Mouse (Mus musculus) layer of hippocampus, adult 8-10 months (tissue): ENCODE measurements around the gene Ccdc6. TPM values are rescaled to one million over a fixed set of nuclear protein-coding genes. Genes with fewer than 3 reads are reported as not detected.
"Not testable (repeated sequence)": the region's sequence is repeated elsewhere in the genome, so short reads cannot be mapped to it uniquely, and the experiment has no call there.

Experiments
- DNase-seq, 2 experiments: peaks; one replicate each; pipeline ENCODE4 v3.0.0; 2022; ENCODE audit warnings: low spot score in 2 of 2
- total RNA-seq, 4 experiments: library from RNA; stranded (reverse); gene quantifications; 2 replicates each; pipeline ENCODE4 v1.2.4; 2022

The Ccdc6 gene
- total RNA-seq, 4 experiments from 2014 or later: 56.7 to 70.6 (median 66.3) TPM

- DNase-seq: no peak
Observed at GRCm38 (mm10) chr10:70204505-70205399, 107.8 kb downstream of the Ccdc6 start, which contains the start of gene Mrln. Mrln (plus strand) TSS chr10:70204664.

- DNase-seq: no peak
Observed at GRCm38 (mm10) chr10:70211281-70211680, 114.4 kb downstream of the Ccdc6 start.

- no peak for DNase-seq
Observed at GRCm38 (mm10) chr10:70220971-70221370, 124.0 kb downstream of the Ccdc6 start.

- not testable (repeated sequence) for DNase-seq
Observed at GRCm38 (mm10) chr10:70222231-70222630, 125.3 kb downstream of the Ccdc6 start.

- DNase-seq: no peak
Observed at GRCm38 (mm10) chr10:70224571-70224970, 127.7 kb downstream of the Ccdc6 start.

- no peak for DNase-seq
Observed at GRCm38 (mm10) chr10:70225760-70226159, 128.8 kb downstream of the Ccdc6 start.

- no peak for DNase-seq
Observed at GRCm38 (mm10) chr10:70226608-70227007, 129.7 kb downstream of the Ccdc6 start.

- DNase-seq: no peak
Observed at GRCm38 (mm10) chr10:70230352-70230751, 133.4 kb downstream of the Ccdc6 start.

GRCm38 (mm10) chr10:70237936-70238335 lies 141.0 kb downstream of the Ccdc6 start:
- no peak for DNase-seq

Other genes starting within 250 kb of the Ccdc6 start
- not detected for gene Mrln, start 107.5 kb downstream of the Ccdc6 start, total RNA-seq
- 1 to 10 TPM; 1.5 to 3.3 (median 1.9) TPM for gene Slc16a9, start 148.0 kb downstream of the Ccdc6 start, total RNA-seq